Mouse (Mus musculus): ENCODE data around the gene Rnf6.
"Not testable (repeated sequence)": the region's sequence is repeated elsewhere in the genome, so short reads cannot be mapped to it uniquely, and the experiment has no call there.

Rnf6 gene

GRCm38 (mm10) chr5:146230864-146231654, 9.7 kb upstream of the Rnf6 start, which contains the start of gene Cdk8:
TSS of gene Cdk8 (plus strand) at chr5:146231230.
- peak; percentile 98 for DNase-seq (ENCODE audit: low read depth, low spot score)

DNA sequence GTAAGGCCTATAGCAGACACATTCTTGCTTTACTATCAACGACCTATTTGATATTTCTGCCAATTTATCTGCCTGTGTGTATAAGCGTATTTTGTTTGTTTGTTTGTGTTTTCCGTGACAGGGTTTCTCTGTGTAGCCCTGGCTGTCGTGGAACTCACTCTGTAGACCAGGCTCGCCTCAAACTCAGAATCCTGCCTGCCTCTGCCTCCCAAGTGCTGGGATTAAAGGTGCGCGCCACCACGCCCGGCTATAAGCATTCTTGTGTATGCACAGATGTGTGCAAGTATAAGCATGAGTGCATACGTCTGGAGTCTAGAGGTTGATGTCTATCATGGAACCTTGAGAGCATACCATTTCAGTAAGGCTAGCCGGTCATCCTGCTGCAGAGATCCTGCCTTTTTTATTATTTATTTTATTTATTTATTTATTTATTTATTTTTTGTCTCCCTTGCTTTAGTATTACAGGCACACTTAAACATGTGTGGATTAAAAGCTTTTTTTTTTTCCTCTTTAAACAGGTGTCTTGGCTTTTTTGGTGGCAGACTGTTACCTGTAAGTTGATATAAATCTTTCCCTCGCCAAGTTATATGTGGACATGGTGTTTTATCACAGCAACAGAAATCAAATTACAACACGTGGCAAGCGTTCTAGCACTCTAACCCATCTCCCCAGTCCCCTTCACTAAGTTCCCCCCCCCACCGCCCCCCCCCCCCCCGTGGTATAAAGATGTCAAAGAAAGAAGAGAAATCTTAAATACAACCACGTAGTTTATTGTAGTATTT, 8.7 kb upstream of the Rnf6 start:
- DNase-seq (ENCODE audit: low read depth, low spot score), result no peak

DNA sequence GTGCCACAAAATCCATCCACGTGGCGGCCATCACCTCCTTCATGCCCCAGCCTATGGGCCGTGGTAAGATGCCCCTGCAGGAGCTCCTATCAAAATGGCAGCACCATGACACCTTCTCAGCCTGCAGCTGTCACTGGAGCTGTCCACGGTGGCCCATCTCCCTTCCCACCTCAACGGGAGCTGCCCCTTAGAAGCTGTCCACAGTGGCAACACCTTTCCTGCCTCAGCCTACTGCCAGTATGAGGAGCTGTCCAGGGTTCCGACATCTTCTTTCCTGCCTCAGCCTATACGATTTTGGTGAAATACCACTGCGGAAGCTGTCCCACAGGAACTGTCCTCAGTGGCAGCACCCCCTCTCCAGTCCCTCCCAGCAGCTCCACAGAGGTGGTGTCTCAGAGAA, 6.1 kb upstream of the Rnf6 start:
- peak; percentile 53 for DNase-seq (ENCODE audit: low read depth, low spot score)

DNA sequence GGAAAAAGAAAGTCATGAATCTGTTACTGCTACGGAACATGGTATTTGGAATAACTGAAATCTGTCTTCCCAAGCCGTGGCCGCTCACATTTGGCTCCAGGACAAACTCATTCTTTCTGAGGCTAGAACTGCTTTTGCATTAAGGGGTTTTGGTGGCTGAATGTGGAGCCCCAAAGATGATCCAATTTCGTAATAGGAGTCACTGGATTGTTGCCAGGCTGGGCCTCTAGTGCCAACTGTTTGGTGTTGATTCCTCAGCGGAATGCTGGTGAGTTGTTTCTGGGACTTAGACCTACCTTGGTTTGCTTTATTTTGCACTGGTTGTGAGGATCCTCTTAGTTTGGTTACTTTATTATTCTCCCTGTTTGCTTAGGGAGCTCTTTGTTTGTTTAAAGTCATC, 2.4 kb upstream of the Rnf6 start:
- no peak for DNase-seq (ENCODE audit: low read depth, low spot score)

DNA sequence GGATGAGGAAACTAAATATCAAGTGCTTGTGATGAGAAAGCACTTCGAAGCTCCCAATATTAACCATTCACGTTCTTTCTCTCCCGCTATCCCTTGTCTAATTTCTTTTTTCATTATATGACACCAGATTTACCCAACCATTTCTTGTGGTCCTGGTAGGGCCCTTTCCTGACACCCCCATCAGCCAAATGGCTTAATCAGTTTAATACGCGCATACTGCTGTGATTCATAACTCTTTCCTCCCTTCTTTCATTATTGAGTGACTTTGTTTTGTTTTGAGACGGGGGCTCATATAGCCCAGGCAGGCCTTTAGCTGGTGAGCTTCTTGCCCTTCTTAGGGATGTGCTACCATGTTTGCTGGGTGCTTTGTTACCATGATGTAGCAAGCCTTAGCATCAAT, 367 bp upstream of the Rnf6 start:
- no peak for DNase-seq (ENCODE audit: low read depth, low spot score)

- no peak for DNase-seq (ENCODE audit: low read depth, low spot score)
Observed at GRCm38 (mm10) chr5:146220501-146220878, 865 bp downstream of the Rnf6 start.

DNA sequence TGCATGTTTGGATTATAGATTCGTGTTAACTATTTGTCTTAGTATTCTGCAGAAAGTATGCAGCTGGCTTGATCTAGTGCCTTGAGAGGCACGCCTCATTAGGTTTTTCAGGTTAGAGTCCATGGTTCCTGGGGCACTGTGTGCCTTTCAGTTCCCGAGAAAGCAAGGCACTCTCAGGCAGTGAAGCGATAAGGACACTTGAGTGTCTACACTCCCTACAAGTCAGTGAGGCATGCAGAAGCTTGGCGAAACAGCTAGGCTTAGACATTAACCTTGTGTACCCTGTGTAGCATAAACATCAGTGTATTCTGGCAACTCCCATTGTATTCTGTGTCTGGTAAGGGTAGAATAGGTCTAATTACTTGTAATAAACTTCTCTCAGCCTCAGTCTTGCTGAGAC, 15.8 kb downstream of the Rnf6 start:
- DNase-seq (ENCODE audit: low read depth, low spot score), result no peak

DNA sequence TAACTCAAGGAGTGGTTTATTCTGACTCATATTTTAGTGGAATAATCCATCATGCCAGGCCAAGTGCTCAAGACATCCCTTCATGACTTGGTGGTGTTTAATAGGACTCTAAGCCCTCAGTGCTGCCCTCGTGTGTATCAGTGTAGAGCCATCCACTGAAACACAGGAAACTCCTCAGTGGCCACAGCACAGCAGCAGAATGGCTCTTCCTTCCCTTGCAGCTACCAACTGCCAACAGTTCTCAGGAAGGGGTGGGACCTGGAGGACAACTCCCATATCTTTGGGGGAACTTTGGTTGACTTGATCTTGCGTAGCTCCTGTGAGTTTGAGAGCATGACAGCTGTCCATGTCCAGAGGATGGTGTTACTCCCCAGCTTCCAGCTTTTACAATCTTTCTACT, 17.4 kb downstream of the Rnf6 start:
- peak; percentile 21 for DNase-seq (ENCODE audit: low read depth, low spot score)

DNA sequence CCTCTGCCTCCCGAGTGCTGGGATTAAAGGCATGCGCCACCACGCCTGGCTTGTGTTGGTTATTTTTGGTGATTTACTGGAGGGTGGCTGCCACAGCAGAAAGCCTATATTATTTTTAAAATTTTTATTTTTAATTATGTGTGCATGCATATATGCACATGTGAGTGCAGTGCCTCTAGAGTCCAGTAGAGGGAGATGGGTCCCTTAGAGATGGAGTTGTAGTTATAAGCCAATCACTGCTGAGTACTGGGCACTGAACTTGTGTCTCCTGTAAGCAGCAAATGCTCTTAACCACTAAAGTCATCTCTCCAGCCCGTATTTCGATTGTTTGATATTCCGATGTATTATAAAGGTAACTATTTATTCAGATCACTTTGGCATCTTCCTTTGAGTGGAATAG, 20.8 kb downstream of the Rnf6 start:
- peak; percentile 47 for DNase-seq (ENCODE audit: low read depth, low spot score)

GRCm38 (mm10) chr5:146199540-146199939, 21.8 kb downstream of the Rnf6 start:
- peak; percentile 53 for DNase-seq (ENCODE audit: low read depth, low spot score)

- no peak for DNase-seq (ENCODE audit: low read depth, low spot score)
Observed at GRCm38 (mm10) chr5:146199073-146199472, 22.3 kb downstream of the Rnf6 start.

- no peak for DNase-seq (ENCODE audit: low read depth, low spot score)
Observed at GRCm38 (mm10) chr5:146193360-146193759, 28.0 kb downstream of the Rnf6 start.

GRCm38 (mm10) chr5:146190501-146191269, 30.7 kb downstream of the Rnf6 start:
- DNase-seq (ENCODE audit: low read depth, low spot score), result no peak

- no peak for DNase-seq (ENCODE audit: low read depth, low spot score)
Observed at GRCm38 (mm10) chr5:146190093-146190492, 31.3 kb downstream of the Rnf6 start.

DNA sequence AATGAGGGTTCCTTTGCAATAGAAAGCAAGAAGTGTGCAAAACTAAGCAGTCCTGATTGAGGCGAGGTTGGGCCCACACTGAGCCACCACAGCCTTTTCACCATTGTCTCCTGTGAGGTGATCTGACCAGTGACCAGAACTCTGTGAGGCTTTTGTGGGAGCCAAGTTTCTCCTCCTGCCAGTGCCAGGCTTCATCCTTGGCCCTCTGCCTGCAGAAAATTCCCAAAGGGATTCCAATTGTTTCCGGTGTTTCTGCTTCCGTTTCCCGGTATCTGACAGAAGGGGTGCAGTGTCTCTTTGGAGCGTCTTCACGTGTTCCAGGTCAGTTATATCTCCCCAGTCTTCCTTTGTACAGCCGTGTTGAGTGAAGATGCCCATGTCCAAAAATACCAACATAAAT, 32.6 kb downstream of the Rnf6 start:
- DNase-seq (ENCODE audit: low read depth, low spot score), result no peak

- DNase-seq (ENCODE audit: low read depth, low spot score), result no peak
Observed at GRCm38 (mm10) chr5:146188144-146188543, 33.2 kb downstream of the Rnf6 start.

DNA sequence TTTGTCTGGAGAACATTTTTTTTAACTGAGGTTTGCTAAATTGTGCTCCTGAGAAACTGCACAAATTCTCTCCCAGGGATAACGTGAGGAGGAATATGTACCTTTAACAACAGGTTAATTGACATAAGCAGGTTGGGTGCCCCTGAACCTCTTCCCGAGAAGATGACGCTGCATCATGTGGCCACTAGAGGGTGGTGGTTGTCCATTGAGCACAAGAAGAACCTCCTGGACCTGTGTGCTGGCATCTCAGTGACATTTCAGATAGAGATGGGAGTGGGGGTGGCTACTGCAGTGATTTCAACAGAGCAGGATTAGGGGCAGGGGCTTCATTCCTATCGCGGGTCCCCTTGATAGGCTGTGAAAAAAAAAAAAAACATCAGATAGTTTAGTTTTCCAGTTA, 33.9 kb downstream of the Rnf6 start:
- DNase-seq (ENCODE audit: low read depth, low spot score), result peak; percentile 63

- DNase-seq (ENCODE audit: low read depth, low spot score), result not testable (repeated sequence)
Observed at GRCm38 (mm10) chr5:146185204-146185603, 36.2 kb downstream of the Rnf6 start, which contains the start of gene 1700001J03Rik. TSS of gene 1700001J03Rik (minus strand) at chr5:146185304.

DNA sequence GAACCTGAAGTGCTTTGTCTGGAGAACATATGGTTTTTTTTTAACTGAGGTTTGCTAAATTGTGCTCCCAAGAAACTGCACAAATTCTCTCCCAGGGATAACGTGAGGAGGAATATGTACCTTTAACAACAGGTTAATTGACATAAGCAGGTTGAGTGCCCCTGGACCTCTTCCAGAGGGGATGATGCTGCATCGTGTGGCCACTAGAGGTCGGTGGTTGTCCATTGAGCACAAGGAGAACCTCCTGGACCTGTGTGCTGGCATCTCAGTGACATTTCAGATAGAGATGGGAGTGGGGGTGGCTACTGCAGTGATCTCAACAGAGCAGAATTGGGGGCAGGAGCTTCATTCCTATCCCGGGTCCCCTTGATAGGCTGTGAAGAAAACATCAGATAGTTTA, 48.6 kb downstream of the Rnf6 start:
- not testable (repeated sequence) for DNase-seq (ENCODE audit: low read depth, low spot score)

GRCm38 (mm10) chr5:146170621-146171020, 50.7 kb downstream of the Rnf6 start, which contains the start of gene Gm6309:
TSS of gene Gm6309 (minus strand) at chr5:146170721.
- DNase-seq (ENCODE audit: low read depth, low spot score), result not testable (repeated sequence)

- DNase-seq (ENCODE audit: low read depth, low spot score), result not testable (repeated sequence)
Observed at GRCm38 (mm10) chr5:146160439-146160838, 60.9 kb downstream of the Rnf6 start, which contains the start of gene Gm5565. TSS of gene Gm5565 (minus strand) at chr5:146160539.
